Mouse (Mus musculus): ENCODE results near the gene Kit.

DNA sequence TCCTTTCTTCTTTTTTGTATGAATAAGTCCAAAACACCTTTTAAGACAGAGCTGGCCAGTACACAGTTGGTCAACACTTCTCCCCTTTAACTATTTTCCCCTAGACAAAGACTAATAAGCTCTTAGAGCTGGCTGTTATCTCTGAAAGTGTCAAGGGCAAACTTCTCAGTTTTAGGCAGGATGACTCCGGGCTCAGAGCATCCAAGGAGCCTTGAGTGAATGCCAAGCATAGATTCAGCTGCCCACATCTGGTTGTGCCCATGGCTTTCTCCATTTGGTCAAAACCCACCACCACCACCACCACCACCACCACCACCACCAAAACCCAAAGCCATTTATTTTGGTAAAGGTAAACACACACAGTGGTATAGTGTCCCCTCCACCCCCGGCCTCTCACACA lies 13.5 kb upstream of the Kit start:
- no peak for TF ChIP-seq CTCF (IDR thresholded peaks at IDR 0.05; ENCODE audit: low read depth)
- TF ChIP-seq EP300 (IDR thresholded peaks at IDR 0.05; ENCODE audit: low read depth), result no peak

Data from liver, embryonic 14.5 days (tissue).